Mouse (Mus musculus): ENCODE results near the gene Inppl1.

The Inppl1 gene

GRCm38 (mm10) chr7:101844186-101844585 lies 6.2 kb upstream of the Inppl1 start:
- DNase-seq (ENCODE audit: low spot score): no peak

DNA sequence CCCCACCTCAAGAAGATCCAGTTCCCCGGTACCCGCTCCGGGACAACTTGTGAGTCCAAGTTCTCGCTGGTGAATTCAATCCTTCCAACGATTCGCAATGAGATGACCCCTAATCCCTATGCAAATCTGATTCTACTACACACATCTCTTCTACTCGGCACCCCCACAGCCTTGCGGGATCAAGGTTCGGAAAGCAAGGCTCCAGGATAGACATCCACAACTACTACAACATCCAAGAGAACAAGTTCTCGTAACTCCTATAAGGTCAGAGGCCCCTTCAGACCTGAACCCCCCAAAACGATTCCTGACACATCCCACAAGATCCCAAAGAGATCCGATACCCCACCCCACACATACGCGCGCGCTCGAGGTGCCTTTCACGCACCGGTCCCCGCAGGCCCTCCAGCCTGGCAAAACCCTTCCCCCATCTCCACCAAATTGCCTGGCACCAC lies 849 bp downstream of the Inppl1 start:
- no peak for DNase-seq (ENCODE audit: low spot score)

GRCm38 (mm10) chr7:101836271-101837153 lies 1.5 kb downstream of the Inppl1 start:
- DNase-seq (ENCODE audit: low spot score): peak; percentile 79

DNA sequence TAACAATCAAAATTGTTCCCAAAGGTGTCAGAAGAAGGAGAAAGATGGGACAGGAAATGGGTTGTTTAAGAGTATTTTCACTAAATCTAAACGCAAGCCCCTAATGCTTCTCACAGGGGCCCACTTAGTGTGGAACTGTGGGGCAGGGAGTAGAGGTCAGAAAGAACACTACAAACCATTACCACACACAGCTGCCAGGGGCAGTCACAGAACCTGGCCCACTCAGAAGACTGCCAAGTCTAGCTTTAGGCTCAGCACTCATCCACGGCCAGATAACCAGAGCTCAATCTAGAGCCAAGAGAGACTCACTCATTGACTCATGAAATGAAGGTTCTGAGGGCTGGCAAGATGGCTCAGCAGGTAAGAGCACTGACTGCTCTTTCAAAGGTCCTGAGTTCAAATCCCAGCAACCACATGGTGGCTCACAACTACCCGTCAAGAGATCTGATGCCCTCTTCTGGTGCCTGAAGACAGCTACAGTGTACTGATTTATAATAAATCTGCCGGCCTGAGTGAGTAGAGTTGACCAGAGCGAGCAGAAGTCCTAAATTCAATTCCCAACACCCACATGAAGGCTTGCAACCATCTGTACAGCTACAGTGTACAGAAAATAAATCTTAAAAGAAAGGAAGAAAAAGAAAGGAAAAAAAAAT lies 2.4 kb downstream of the Inppl1 start:
- no peak for DNase-seq (ENCODE audit: low spot score)

DNA sequence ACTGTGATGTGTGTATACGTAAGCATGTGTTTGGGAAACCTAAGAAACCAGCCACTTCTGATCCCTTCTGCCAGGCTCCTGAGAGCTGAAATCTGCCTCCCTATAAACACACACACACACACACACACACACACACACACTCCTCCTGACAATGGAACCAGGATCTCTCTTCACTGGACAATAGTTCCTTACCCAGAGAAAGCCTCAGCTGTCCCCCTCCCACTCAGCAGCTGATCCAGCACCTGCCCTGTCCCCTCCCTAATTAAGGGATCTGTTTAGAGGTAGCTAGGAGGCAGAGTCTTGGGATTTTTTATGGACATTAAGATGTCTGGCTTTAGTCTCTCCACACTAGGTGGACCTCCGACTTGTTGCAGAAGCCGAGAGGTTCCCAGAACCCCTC lies 3.1 kb downstream of the Inppl1 start:
- no peak for DNase-seq (ENCODE audit: low spot score)

GRCm38 (mm10) chr7:101833916-101834584 lies 4.0 kb downstream of the Inppl1 start:
- no peak for DNase-seq (ENCODE audit: low spot score)

DNA sequence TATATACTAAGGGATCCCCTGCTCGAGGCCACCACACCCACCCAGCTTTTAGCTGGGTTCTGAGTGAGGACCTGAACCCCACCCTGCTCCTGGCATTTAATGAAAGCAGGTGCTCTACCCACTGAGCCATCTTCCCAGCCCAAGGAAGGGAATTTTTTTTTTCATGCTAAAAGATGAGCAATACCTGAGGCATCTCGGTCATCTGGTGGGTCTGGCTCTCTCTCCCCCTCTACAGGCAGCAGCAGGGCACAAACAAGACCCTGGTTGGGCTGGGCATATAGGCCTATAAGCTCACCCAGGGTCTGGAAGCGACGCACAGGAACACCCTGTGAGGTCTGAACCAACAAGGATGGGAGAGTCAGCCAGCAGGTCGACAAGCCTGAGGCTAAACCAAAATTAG lies 4.7 kb downstream of the Inppl1 start:
- no peak for DNase-seq (ENCODE audit: low spot score)

GRCm38 (mm10) chr7:101832372-101832771 lies 5.7 kb downstream of the Inppl1 start:
- no peak for DNase-seq (ENCODE audit: low spot score)

GRCm38 (mm10) chr7:101831437-101831836 lies 6.6 kb downstream of the Inppl1 start:
- no peak for DNase-seq (ENCODE audit: low spot score)

DNA sequence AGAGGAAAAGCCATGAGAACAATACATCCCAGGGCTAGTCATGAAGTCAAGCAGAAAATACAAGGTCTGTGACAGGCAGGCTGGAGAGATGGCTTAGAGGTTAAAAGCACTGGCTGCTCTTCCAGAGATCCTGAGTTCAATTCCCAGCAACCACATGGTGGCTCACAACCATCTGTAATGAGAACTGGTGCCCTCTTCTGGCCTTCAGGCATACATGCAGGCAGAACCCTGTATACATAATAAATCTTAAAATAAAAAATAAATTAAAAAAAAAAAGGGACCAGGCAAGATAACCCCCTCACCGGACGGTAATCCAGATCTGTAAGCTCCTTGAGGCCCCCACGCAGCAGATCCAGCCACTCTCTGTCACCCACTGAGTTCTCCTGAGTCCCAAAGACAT lies 7.7 kb downstream of the Inppl1 start:
- no peak for DNase-seq (ENCODE audit: low spot score)

- DNase-seq (ENCODE audit: low spot score): no peak
These were observed 14.0 kb downstream of the Inppl1 start for GRCm38 (mm10) chr7:101823758-101824630.

GRCm38 (mm10) chr7:101822836-101823757 lies 14.9 kb downstream of the Inppl1 start:
- no peak for DNase-seq (ENCODE audit: low spot score)

DNA sequence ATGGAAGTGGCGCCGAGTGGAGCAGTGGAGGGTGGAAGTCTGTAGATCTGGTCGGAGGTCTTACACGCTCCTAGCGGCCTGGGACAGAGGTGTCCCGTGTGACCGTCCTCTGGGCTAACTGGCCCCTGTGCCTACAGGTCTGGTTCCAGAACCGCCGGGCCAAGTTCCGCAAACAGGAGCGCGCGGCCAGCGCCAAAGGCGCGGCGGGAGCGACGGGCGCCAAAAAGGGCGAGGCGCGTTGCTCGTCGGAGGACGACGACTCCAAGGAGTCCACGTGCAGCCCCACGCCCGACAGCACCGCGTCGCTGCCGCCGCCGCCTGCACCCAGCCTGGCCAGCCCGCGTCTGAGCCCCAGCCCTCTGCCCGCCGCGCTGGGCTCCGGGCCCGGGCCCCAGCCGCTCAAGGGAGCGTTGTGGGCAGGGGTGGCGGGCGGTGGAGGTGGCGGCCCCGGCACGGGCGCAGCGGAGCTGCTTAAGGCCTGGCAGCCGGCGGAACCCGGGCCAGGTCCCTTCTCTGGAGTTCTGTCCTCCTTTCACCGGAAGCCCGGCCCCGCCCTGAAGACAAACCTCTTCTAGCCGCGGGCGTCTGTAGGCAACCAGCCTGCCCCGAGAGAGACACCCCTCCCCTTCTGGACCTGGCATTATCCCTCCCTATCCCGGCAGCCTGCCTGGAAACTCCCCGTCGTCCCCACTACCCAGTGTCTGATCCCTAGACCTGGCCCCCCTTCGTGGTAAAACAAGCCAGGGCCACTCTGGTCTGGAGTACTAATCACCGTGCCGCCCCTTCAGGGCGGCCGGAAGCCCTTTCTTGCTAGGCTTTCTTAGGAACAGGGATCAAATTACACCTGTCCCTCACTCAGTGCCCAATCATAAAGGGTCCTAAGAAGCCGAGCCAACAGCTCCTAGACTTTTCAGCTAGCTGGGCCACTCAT lies 16.2 kb downstream of the Inppl1 start:
- peak; percentile 76 for DNase-seq (ENCODE audit: low spot score)

DNA sequence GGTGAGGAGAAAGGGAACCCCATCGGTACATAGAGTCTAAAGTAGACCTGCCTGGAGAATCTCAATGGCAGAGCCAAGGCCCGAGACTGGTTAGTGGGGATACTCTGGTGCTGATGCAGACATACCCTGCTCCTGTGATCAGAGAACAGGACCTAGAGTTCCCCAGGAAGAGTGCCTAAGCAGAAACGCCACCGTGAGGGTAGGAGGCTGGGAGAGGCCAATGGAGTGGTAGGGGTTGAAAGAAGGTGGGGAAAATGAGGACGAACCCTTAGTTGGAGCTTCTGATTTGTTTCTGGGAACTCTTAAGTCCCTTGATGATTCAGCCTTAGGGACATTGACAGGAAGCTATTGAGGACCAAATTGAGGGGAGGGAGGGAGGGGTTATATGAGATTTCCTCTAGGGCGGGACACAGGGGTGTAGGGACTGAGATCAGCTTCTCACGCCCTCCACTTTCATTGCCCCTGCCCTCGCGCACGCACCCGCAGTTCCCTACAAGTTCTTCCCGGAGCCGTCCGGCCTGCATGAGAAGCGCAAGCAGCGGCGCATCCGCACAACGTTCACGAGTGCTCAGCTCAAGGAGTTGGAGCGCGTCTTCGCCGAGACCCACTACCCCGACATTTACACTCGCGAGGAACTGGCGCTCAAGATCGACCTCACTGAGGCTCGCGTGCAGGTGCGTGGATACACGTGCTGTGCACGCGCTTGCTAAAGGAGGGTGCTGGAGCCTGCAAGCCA lies 17.6 kb downstream of the Inppl1 start:
- DNase-seq (ENCODE audit: low spot score): no peak

GRCm38 (mm10) chr7:101817861-101818401 lies 20.1 kb downstream of the Inppl1 start, which contains the start of gene Phox2a:
Gene Phox2a, plus strand, starts transcription at chr7:101818313.
- no peak for DNase-seq (ENCODE audit: low spot score)

GRCm38 (mm10) chr7:101777053-101777452 lies 61.0 kb downstream of the Inppl1 start:
- no peak for DNase-seq (ENCODE audit: low spot score)

GRCm38 (mm10) chr7:101772687-101773086 lies 65.3 kb downstream of the Inppl1 start:
- no peak for DNase-seq (ENCODE audit: low spot score)
